Mouse (Mus musculus): ENCODE measurements around the gene Arrdc5. TPM values are rescaled to one million over a fixed set of nuclear protein-coding genes. Genes with fewer than 3 reads are reported as not detected.

The Arrdc5 gene
- polyA plus RNA-seq, 1 experiment from 2014 or later, result not detected

DNA sequence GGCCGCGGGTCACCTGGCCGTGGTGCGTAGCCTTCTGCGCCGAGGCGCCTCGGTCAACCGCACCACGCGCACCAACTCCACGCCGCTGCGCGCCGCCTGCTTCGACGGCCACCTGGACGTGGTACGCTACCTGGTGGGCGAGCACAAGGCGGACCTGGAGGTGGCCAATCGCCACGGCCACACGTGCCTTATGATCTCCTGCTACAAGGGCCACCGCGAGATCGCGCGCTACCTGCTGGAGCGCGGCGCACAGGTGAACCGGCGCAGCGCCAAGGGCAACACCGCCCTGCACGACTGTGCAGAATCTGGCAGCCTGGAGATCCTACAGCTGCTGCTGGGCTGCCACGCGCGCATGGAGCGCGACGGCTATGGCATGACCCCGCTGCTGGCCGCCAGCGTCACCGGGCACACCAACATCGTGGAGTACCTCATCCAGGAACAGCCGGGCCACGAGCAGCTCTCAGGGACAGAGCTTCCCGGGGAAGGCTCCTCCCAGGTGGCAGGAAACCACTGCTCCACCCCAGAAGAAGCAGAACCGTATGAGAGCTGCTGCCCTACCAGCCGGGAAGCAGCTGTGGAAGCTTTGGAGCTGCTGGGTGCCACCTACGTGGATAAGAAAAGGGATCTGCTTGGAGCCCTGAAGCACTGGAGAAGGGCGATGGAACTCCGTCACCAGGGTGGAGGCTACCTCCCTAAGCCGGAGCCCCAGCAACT is 42.7 kb downstream of the Arrdc5 start:
- peak overlapping the region; percentile 83 for H3K27ac ChIP-seq (ENCODE audit: low read length)
- H3K27me3 ChIP-seq (ENCODE audit: control insufficient read depth, insufficient read depth, low read depth, low read length), result no peaks in the 10 kb centered on the region
- H3K4me2 ChIP-seq (ENCODE audit: low read length), result peak overlapping the region; percentile 96
- peaks cover 46% of the 10 kb centered on the region for H3K4me1 ChIP-seq (ENCODE audit: control insufficient read depth, insufficient read depth, low read length)
- WGBS, result 11% methylated on average over 58 of the region's 58 CpGs
- H3K9me3 ChIP-seq (replicated peaks; ENCODE audit: control insufficient read depth, low read length, poor library complexity, severe bottlenecking), result no peaks in the 10 kb centered on the region
- peak; percentile 0; the same call in 1 of the 2 replicates for ATAC-seq
- H3K4me3 ChIP-seq (ENCODE audit: low read depth, low read length), result peak overlapping the region; percentile 65
- peak overlapping the region; percentile 71 for H3K9ac ChIP-seq (ENCODE audit: low read depth, low read length)
- H3K36me3 ChIP-seq (ENCODE audit: control insufficient read depth, insufficient read depth, low read length), result peaks cover 8% of the 10 kb centered on the region

DNA sequence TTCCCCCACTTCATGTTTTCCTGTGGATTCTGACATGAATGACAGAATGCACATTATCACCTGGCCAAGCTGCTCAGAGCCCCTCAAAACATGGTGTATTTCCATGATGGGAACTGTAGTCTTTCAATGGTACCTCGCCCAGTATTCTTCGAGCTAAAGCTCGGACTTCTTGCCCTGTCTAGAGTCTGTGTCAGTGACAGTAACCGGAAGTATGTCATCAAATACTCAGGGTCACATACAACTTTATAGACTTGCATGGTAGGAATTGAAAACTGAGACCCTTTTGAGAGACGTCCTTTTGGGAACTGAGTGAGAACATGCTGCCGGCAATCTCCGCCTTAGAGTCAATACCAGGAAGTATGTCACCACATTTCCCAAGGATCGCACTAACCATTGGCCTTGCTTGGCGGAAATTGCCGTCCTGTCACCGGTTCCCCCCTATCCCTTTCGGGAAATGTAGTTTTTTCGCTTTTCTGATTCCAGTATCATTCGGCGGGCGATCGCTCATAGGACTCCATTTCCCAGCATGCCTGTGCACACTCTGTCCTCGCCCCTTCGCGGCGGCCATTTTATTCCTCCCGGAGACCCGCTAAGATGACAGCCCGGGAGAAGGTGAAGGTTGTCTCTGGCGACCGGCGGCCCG is 43.7 kb downstream of the Arrdc5 start, which contains the start of gene Fem1a:
Gene Fem1a, plus strand, starts transcription at position 572 of the 643 bp plus-strand sequence.
- Histone ChIP-seq H3K27ac (ENCODE audit: low read length) (peak within 1 kb of the TSS; percentile 93), H3K9ac (ENCODE audit: low read depth, low read length) (peak within 1 kb of the TSS; percentile 71), H3K9me3 (replicated peaks; ENCODE audit: control insufficient read depth, low read length, poor library complexity, severe bottlenecking) (no peaks in the 10 kb centered on the region), H3K36me3 (ENCODE audit: control insufficient read depth, insufficient read depth, low read length) (peaks cover 6% of the 10 kb centered on the region), H3K4me3 (ENCODE audit: low read depth, low read length) (peak within 1 kb of the TSS; percentile 65), H3K4me2 (ENCODE audit: low read length) (peak within 1 kb of the TSS; percentile 96), H3K4me1 (ENCODE audit: control insufficient read depth, insufficient read depth, low read length) (peaks cover 46% of the 10 kb centered on the region), H3K27me3 (ENCODE audit: control insufficient read depth, insufficient read depth, low read depth, low read length) (no peaks in the 10 kb centered on the region)
- under 1% methylated on average over 28 of the region's 28 CpGs for WGBS
- peak; percentile 94 for ATAC-seq

DNA sequence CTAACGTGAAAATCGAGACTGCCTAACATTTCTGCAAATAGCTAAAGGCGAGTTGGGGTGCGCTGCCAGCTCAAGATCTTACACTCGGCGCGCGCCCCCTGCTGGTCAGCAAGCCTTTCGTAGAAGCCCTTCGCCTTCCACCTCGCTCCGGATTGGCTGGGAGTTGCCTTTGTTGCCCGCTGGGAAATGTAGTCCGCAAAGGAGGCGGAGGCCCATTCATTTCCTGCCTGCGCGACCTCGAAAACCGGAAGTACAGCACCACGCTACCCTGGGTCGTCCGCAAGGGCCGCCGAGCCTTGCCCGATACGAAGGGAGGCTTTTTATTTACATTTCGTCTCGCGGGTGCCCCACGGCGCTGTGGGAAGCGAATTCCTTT is 44.2 kb downstream of the Arrdc5 start:
- peak; percentile 94 for ATAC-seq
- Histone ChIP-seq H3K27me3 (ENCODE audit: control insufficient read depth, insufficient read depth, low read depth, low read length) (no peaks in the 10 kb centered on the region), H3K9ac (ENCODE audit: low read depth, low read length) (peak overlapping the region; percentile 52), H3K36me3 (ENCODE audit: control insufficient read depth, insufficient read depth, low read length) (peaks cover 5% of the 10 kb centered on the region; the same call in 1 of the 2 replicates), H3K27ac (ENCODE audit: low read length) (peak overlapping the region; percentile 93), H3K4me3 (ENCODE audit: low read depth, low read length) (peak overlapping the region; percentile 65), H3K4me2 (ENCODE audit: low read length) (peak overlapping the region; percentile 59), H3K4me1 (ENCODE audit: control insufficient read depth, insufficient read depth, low read length) (peaks cover 46% of the 10 kb centered on the region), H3K9me3 (replicated peaks; ENCODE audit: control insufficient read depth, low read length, poor library complexity, severe bottlenecking) (no peaks in the 10 kb centered on the region)
- WGBS, result under 1% methylated on average over 32 of the region's 32 CpGs

DNA sequence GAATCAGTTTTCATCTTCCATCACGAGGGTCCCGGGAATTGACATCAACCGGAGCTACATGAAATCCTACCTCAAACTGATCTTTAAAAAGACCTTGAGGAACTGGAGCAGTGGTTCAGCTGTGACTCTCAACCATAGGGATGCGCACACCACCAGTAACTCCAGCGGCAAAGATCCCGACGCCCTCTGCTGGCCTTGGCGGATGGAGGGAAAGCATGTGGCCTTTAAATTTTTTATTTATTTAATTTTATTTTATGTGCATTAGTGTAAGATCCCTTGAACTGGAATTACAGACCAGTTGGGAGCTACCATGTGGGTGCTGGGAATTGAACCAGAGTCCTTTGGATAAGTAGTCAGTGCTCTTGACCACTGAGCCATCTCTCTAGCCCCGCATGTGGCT is 44.7 kb downstream of the Arrdc5 start:
- peak overlapping the region; percentile 14 for H3K4me3 ChIP-seq (ENCODE audit: low read depth, low read length)
- peaks cover 3% of the 10 kb centered on the region; the same call in 1 of the 2 replicates for H3K36me3 ChIP-seq (ENCODE audit: control insufficient read depth, insufficient read depth, low read length)
- WGBS, result 17% methylated on average over 9 of the region's 9 CpGs
- H3K9me3 ChIP-seq (replicated peaks; ENCODE audit: control insufficient read depth, low read length, poor library complexity, severe bottlenecking), result no peaks in the 10 kb centered on the region
- H3K4me1 ChIP-seq (ENCODE audit: control insufficient read depth, insufficient read depth, low read length), result peaks cover 46% of the 10 kb centered on the region
- H3K4me2 ChIP-seq (ENCODE audit: low read length), result peak overlapping the region; percentile 48
- peak overlapping the region; percentile 32; the same call in 1 of the 2 replicates for H3K9ac ChIP-seq (ENCODE audit: low read depth, low read length)
- peak overlapping the region; percentile 93 for H3K27ac ChIP-seq (ENCODE audit: low read length)
- ATAC-seq, result peak; percentile 4
- H3K27me3 ChIP-seq (ENCODE audit: control insufficient read depth, insufficient read depth, low read depth, low read length), result no peaks in the 10 kb centered on the region

DNA sequence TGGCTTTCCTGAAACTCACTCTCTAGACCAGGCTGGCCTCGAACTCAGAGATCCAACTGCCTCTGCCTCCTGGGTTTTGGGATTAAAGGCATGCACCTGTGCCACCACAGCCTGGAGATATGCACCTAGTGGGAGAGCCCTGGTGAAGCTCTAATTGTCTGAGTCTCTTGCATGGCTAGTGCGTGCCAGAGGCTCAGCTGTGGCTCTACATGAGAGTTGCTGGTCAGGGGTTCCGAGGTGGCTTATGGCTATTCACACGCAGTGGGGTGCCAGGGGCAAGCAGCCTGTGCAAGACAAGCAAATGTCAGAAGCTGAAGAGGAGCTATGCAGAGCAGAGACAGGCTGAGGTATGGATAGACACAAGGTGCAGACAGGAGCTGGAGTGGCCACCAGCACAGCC is 45.4 kb downstream of the Arrdc5 start:
- no peaks in the 10 kb centered on the region for H3K36me3 ChIP-seq (ENCODE audit: control insufficient read depth, insufficient read depth, low read length)
- H3K27ac ChIP-seq (ENCODE audit: low read length), result peak overlapping the region; percentile 93
- ATAC-seq, result no peak
- WGBS, result 75% methylated on average over 4 of the region's 4 CpGs
- peaks cover 40% of the 10 kb centered on the region for H3K4me1 ChIP-seq (ENCODE audit: control insufficient read depth, insufficient read depth, low read length)
- no peaks in the 10 kb centered on the region for H3K27me3 ChIP-seq (ENCODE audit: control insufficient read depth, insufficient read depth, low read depth, low read length)
- H3K4me2 ChIP-seq (ENCODE audit: low read length), result no peak overlapping the region
- no peaks in the 10 kb centered on the region for H3K9me3 ChIP-seq (replicated peaks; ENCODE audit: control insufficient read depth, low read length, poor library complexity, severe bottlenecking)
- no peak overlapping the region for H3K4me3 ChIP-seq (ENCODE audit: low read depth, low read length)
- H3K9ac ChIP-seq (ENCODE audit: low read depth, low read length), result peak overlapping the region; percentile 32; the same call in 1 of the 2 replicates

DNA sequence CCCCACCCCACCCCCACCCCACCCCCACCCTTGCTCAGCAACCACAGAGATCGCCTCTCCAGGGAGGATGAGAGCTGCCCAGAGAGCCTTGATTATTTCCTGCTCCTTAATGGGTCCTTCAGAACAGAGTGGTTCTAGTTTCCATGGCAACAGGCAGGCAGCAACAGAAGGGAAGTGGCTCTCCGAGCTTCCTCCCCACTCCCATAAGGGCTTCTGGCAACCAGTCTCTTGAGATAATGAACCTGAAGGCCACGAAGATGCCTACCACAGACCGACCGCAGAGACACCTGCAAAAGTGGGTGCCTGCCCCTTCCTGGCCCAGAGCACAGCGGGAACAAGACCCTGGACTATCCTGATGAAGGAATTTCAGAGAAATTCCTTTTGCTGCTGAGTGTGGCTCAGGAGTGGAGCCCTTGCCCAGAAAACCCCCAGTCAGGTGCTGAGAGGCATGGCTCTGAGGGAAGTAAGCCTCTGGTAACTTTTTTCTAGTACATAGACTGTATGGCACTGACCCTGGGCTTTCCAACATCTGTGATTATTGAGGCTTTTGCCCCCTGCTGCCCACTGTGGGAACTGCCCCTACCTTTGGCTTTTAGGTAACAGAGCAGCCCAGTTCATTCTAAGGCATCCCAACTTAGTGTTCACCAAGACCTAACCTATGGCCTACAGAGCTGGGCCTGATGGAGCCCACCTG is 48.8 kb downstream of the Arrdc5 start:
- 19% methylated on average over 6 of the region's 6 CpGs for WGBS
- ATAC-seq, result peak; percentile 47
- Histone ChIP-seq H3K27ac (ENCODE audit: low read length) (peak overlapping the region; percentile 88), H3K4me2 (ENCODE audit: low read length) (peak overlapping the region; percentile 49), H3K9me3 (replicated peaks; ENCODE audit: control insufficient read depth, low read length, poor library complexity, severe bottlenecking) (no peaks in the 10 kb centered on the region), H3K36me3 (ENCODE audit: control insufficient read depth, insufficient read depth, low read length) (no peaks in the 10 kb centered on the region), H3K9ac (ENCODE audit: low read depth, low read length) (peak overlapping the region; percentile 38; the same call in 1 of the 2 replicates), H3K4me1 (ENCODE audit: control insufficient read depth, insufficient read depth, low read length) (peaks cover 17% of the 10 kb centered on the region), H3K4me3 (ENCODE audit: low read depth, low read length) (no peak overlapping the region), H3K27me3 (ENCODE audit: control insufficient read depth, insufficient read depth, low read depth, low read length) (no peaks in the 10 kb centered on the region)

DNA sequence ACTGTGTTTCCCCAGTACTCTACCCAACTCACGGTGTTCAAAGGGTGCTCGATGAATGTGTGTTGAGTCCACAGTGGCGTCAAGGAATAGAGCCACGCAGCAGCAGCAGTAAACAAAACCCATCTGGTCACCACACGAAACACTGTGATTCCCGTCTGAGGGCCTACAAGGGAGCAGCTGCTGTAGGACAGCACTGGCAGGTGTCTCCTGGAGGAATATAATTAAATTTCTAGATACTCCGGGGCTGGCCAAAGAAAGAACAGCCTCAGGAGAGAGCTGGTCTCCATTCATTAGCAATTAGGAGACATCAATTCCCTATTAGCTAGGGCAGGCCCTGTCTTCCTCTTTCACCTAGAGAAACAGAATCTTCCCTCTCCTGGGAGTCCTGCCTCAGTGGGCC is 54.5 kb downstream of the Arrdc5 start:
- Histone ChIP-seq H3K27ac (ENCODE audit: low read length) (no peak overlapping the region), H3K27me3 (ENCODE audit: control insufficient read depth, insufficient read depth, low read depth, low read length) (no peaks in the 10 kb centered on the region; the same call in 1 of the 2 replicates), H3K36me3 (ENCODE audit: control insufficient read depth, insufficient read depth, low read length) (no peaks in the 10 kb centered on the region), H3K9ac (ENCODE audit: low read depth, low read length) (no peak overlapping the region), H3K4me1 (ENCODE audit: control insufficient read depth, insufficient read depth, low read length) (peaks cover 8% of the 10 kb centered on the region), H3K4me3 (ENCODE audit: low read depth, low read length) (no peak overlapping the region), H3K4me2 (ENCODE audit: low read length) (no peak overlapping the region), H3K9me3 (replicated peaks; ENCODE audit: control insufficient read depth, low read length, poor library complexity, severe bottlenecking) (no peaks in the 10 kb centered on the region)
- no peak for ATAC-seq
- WGBS, result 47% methylated on average over 7 of the region's 7 CpGs
